Mouse (Mus musculus) midbrain, postnatal 0 days (tissue): ENCODE measurements around the gene Olfr533. TPM values are rescaled to one million over a fixed set of nuclear protein-coding genes. Genes with fewer than 3 reads are reported as not detected.
A peak's percentile ranks its signal among the peaks of the same experiment; 100 is the strongest.
"Not testable (repeated sequence)": the region's sequence is repeated elsewhere in the genome, so short reads cannot be mapped to it uniquely, and the experiment has no call there.

ENCODE experiments used
- ATAC-seq: fragments of 200-750 bp; cut with Nextera tagmentation; 2 replicates; pipeline ENCODE4 v1.8.0; 2017; ENCODE audit warnings: moderate number of reproducible peaks, mild to moderate bottlenecking, moderate TSS enrichment, moderate library complexity; ENCODE audit not compliant: low FRiP score
- DNase-seq: peaks from one replicate; pipeline ENCODE4 v3.0.0-alpha.2; 2015; ENCODE audit warnings: low spot score
- H3K27ac ChIP-seq: fragments of 300-500 bp; sonication (generic); 2 replicates; pipeline ENCODE4 v1.5.1; 2014; ENCODE audit warnings: low read depth, mild to moderate bottlenecking, low read length, mixed read lengths
- H3K27me3 ChIP-seq: fragments of 300-500 bp; sonication (generic); 2 replicates; pipeline ENCODE4 v1.6.1; 2014; ENCODE audit warnings: low read length, control low read depth, mixed read lengths; ENCODE audit not compliant: insufficient read depth
- H3K36me3 ChIP-seq: fragments of 300-500 bp; sonication (generic); 2 replicates; pipeline ENCODE4 v1.6.1; 2014; ENCODE audit warnings: low read length, control low read depth, mixed read lengths; ENCODE audit not compliant: insufficient read depth
- H3K4me1 ChIP-seq: fragments of 300-500 bp; sonication (generic); 2 replicates; pipeline ENCODE4 v1.6.1; 2014; ENCODE audit warnings: mild to moderate bottlenecking, control low read depth, antibody characterized with exemption, low read length, mixed read lengths; ENCODE audit not compliant: insufficient read depth
- H3K4me2 ChIP-seq: fragments of 300-500 bp; sonication (generic); 2 replicates; pipeline ENCODE4 v1.6.1; 2014; ENCODE audit warnings: low read depth, mild to moderate bottlenecking, low read length, mixed read lengths; ENCODE audit not compliant: poor library complexity, severe bottlenecking
- H3K4me3 ChIP-seq: fragments of 300-500 bp; sonication (generic); 2 replicates; pipeline ENCODE4 v1.5.1; 2014; ENCODE audit warnings: low read depth, mild to moderate bottlenecking, low read length, moderate library complexity
- H3K9ac ChIP-seq: fragments of 300-500 bp; sonication (generic); replicated peaks from 2 replicates; pipeline ENCODE4 v1.6.1; 2014; ENCODE audit warnings: mild to moderate bottlenecking, low read length, moderate library complexity, mixed read lengths; ENCODE audit not compliant: poor library complexity, severe bottlenecking
- H3K9me3 ChIP-seq: fragments of 300-500 bp; sonication (generic); 2 replicates; pipeline ENCODE4 v1.6.1; 2016; ENCODE audit warnings: low read length, control low read depth
- CTCF ChIP-seq: IDR thresholded peaks from 2 replicates; pipeline ENCODE4 v1.5.1; 2016; ENCODE audit warnings: antibody characterized with exemption, mild to moderate bottlenecking
- WGBS: fragments of 180-500 bp; shearing (Covaris S2); extraction: QIAGEN DNeasy Blood & Tissue Kit; methylation state at CpG from one replicate; pipeline ENCODE4 v1.1.7; 2014; 5-methylcytosine and 5-hydroxymethylcytosine counted together
- polyA plus RNA-seq: library from polyadenylated mRNA; unstranded; fragments of >200 nt; fragmentation: Nextera tagmentation; extraction: Ambion mirVana; gene quantifications from 2 replicates; pipeline ENCODE4 v1.2.1, GENCODE M21; 2015
- total RNA-seq: library from RNA; depleted of rRNA; stranded (reverse); fragments of >200 nt; gene quantifications from 2 replicates; pipeline ENCODE4 v1.2.3, GENCODE M21; 2014; rRNA removed

Gene Olfr533
- total RNA-seq (not detected in 2 replicates), polyA plus RNA-seq (not detected in 2 replicates)

DNA sequence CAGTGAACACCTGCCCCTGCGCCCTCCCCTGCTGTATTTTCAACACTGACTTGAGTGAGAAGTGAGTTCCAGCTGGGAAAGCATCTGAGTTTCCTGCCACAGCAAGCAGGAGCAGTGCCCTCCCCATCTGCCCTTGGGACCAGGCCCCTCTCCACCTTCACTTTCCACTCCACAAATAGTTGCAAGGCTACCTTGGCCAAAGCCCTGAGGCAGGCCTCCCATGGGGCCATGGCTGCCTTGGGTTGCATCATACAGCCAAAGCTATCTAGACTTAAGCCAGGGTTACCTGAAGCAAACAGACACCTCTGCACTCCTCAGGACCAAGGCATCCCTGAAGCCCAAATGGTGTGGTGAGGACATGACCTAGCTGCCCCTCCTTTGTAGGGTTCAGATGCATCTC is at the start of gene Olfr533:
Gene Olfr533, plus strand, starts transcription at position 301 of the 400 bp plus-strand sequence.
- not testable (repeated sequence) for ATAC-seq, H3K36me3 ChIP-seq, H3K4me1 ChIP-seq, H3K9me3 ChIP-seq, H3K27ac ChIP-seq, H3K4me3 ChIP-seq, H3K27me3 ChIP-seq, H3K4me2 ChIP-seq, H3K9ac ChIP-seq, DNase-seq
- WGBS = 100% methylated on average over 1 of the region's 1 CpGs

DNA sequence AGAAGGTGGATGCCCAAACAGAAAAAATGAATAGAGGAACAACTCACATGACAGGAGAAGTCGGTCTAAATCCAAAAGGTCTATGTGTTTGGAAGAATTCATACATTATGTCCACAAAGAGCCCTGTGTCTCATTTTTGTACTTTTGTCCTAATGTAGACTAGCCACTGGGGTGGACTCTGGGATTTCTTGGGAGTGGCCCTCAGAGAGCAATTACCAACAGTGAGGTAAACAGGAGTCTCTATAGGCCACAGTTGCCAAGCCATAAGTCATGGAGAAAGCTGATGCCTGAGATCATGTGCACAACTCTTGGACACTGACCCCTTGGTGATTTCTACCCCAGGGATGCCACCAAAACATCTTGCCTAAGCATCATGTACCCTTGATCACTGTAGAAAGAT is 41.6 kb upstream of the Olfr533 start, which contains the start of gene Olfr532:
Gene Olfr532, minus strand, starts transcription at position 101 of the 400 bp plus-strand sequence.
- H3K4me3 ChIP-seq = no peak within 1 kb of the TSS
- H3K4me1 ChIP-seq = no peaks in the 10 kb centered on the region
- no peaks in the 10 kb centered on the region for H3K36me3 ChIP-seq
- no peaks in the 10 kb centered on the region for H3K9me3 ChIP-seq
- H3K4me2 ChIP-seq = no peak within 1 kb of the TSS
- no peak within 1 kb of the TSS for H3K27ac ChIP-seq
- ATAC-seq = no peak
- no peak for DNase-seq
- no peak within 1 kb of the TSS for H3K9ac ChIP-seq
- 91% methylated on average over 1 of the region's 1 CpGs for WGBS
- no peaks in the 10 kb centered on the region for H3K27me3 ChIP-seq
- no peak for TF ChIP-seq CTCF

DNA sequence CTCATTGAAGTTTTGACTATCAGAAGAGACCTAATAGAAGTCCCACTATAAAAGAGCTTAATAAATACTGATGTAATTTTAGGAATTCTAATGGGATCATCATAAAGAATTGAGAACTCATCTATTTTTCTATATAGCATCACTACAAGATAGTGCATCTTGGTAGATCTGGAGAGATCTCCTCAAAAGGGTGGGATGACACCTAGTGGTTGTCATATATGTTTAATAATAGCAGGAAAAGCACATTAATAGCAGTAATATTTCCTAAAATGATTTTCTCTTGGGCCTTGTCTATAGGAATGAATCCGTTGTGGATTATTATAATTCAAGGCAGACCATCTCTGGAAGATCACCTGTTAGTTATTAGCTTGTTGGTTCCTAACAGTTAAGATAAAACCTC is 20.0 kb upstream of the Olfr533 start:
- DNase-seq = peak; percentile 6
- no peaks in the 10 kb centered on the region for H3K27me3 ChIP-seq
- H3K9ac ChIP-seq = no peak overlapping the region
- H3K27ac ChIP-seq = no peak overlapping the region
- TF ChIP-seq CTCF = peak; percentile 57
- H3K36me3 ChIP-seq = no peaks in the 10 kb centered on the region
- no peak overlapping the region for H3K4me3 ChIP-seq
- no peak for ATAC-seq
- H3K9me3 ChIP-seq = no peaks in the 10 kb centered on the region
- H3K4me2 ChIP-seq = no peak overlapping the region
- WGBS = 88% methylated on average over 1 of the region's 1 CpGs
- H3K4me1 ChIP-seq = no peaks in the 10 kb centered on the region

DNA sequence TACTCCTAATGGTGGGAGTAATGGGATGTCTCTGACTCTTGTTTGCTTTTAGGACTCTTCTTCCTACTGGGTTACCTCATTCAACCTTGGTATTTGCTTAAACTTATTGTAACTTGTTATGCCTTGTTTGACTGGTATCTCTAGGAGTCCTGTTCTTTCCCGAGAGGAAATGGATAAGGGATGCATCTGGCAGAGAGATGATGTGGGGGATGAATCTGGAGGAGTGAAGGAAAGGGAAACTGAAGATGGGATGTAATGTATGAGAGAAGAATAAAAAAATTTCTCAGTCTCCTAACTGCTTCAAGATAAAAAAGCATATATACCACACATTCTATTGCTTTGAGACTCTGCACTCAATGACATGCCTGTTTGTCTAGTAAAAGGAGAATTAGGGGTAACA is 14.7 kb downstream of the Olfr533 start:
- no peak overlapping the region for H3K27ac ChIP-seq
- no peak overlapping the region for H3K4me2 ChIP-seq
- no peaks in the 10 kb centered on the region for H3K27me3 ChIP-seq
- ATAC-seq (no peak), DNase-seq (no peak)
- no peaks in the 10 kb centered on the region for H3K9me3 ChIP-seq
- 83% methylated on average over 1 of the region's 1 CpGs for WGBS
- H3K36me3 ChIP-seq = no peaks in the 10 kb centered on the region
- H3K4me3 ChIP-seq = no peak overlapping the region
- H3K9ac ChIP-seq = no peak overlapping the region
- H3K4me1 ChIP-seq = no peaks in the 10 kb centered on the region
- TF ChIP-seq CTCF = no peak

DNA sequence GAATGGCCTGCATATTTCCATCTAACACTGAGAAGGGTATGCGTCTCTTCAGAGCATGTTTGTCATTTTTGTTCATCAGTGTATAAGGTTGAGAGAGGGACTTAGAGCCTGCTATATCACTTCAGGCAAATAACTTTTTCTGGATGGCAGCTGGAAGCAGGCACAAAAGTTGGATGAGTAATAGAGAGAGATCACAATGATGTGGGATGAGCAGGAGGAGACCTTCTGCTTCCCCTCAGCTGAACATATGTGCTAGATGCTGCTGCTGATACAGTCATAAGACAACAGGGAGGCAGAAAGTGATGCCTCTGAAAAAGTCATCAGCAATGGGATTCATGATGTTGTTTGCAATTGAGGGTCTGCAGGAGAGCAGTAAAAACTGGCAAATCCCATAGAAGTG is 15.6 kb downstream of the Olfr533 start:
- Histone ChIP-seq H3K27me3 (no peaks in the 10 kb centered on the region), H3K4me3 (no peak overlapping the region), H3K9me3 (no peaks in the 10 kb centered on the region), H3K4me1 (no peaks in the 10 kb centered on the region), H3K27ac (no peak overlapping the region), H3K9ac (no peak overlapping the region), H3K4me2 (no peak overlapping the region), H3K36me3 (no peaks in the 10 kb centered on the region)
- no peak for TF ChIP-seq CTCF
- WGBS = 91% methylated on average over 1 of the region's 1 CpGs
- DNase-seq (no peak), ATAC-seq (no peak)

DNA sequence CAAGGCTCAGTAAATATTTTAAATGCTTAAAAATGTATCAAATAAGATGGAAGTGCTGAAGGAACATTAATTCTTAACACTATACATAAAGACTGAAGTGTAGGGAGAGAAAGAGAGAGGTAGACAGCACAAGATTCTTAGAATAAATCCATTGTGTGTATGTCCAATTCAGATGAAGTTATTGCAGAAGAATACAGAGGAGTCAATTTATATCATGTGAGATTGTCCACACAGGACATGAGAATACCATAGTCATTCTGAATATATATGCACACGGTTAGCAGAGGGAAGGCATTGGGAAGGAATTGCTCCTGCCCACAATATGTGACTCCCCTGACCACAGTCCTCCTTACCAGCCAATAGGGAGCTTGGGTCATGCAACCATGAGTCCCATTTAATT is 20.7 kb downstream of the Olfr533 start, which contains the start of gene Olfr535:
Gene Olfr535, plus strand, starts transcription at position 301 of the 400 bp plus-strand sequence.
- Histone ChIP-seq H3K4me3 (no peak within 1 kb of the TSS), H3K9me3 (no peaks in the 10 kb centered on the region), H3K9ac (no peak within 1 kb of the TSS), H3K4me1 (no peaks in the 10 kb centered on the region), H3K4me2 (no peak within 1 kb of the TSS), H3K27me3 (no peaks in the 10 kb centered on the region), H3K36me3 (no peaks in the 10 kb centered on the region), H3K27ac (no peak within 1 kb of the TSS)
- DNase-seq = no peak
- no peak for TF ChIP-seq CTCF
- ATAC-seq = no peak
- WGBS = 96% methylated on average over 1 of the region's 1 CpGs
